Mouse (Mus musculus): ENCODE results near the gene Lce1a2.
A peak's percentile ranks its signal among the peaks of the same experiment; 100 is the strongest.

Gene Lce1a2

DNA sequence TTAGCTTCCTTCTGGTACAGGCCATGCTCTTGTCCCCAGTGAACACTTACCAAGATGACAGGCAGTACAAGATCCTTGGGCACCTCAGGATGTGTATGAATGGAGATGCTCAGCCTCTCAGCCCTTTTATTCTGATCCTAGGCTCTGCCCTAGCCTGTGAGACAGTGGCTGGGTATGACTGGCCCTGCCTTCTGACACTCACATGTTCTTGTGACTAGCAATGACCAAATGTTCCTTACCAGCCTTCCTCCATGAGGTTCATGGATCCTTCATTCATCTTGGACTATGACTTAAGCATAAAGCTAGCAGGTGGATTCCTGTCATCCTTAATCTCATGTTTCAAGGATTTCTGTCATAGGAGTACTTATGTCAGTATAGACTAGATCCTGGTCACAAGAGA, at the start of gene Lce1a2:
Gene Lce1a2 (minus strand): TSS at position 101 of the 400 bp plus-strand sequence.
- DNase-seq = no peak

DNA sequence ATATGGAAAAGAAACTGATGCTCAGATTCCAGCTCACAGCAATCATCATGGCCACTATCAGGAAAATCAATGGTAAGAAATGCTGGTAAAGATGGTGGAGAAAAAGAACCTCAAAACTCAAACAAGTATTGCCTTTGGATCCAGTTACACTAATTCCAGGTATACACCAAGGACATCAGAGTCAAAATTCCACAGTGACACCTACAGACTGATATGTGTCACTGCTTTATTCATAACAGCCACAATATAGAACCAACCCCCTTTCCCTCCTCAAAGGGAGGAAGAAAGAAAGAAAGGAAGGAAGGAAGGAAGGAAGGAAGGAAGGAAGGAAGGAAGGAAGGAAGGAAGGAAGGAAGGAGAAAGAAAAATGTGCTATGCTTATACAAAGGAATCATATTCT, 45.0 kb upstream of the Lce1a2 start:
- no peak for DNase-seq

DNA sequence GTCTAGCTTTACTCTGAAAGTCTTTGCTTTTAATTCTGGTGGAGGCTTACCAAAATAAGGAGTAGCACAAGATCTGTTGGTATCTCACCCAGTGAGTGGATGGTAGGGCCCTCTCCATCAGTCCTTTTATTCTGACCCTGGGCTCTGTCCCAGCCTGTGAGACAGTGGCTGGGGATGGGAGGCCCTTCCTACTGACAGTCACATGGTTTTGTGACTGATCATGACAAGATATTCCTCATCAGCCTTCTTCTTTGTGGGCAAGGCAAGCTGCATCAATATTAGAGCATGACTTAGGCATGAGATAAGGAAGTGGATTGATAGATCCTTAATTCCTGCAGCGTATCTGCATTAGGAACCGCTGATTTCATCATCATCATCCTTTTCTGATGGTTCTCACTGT, 38.9 kb upstream of the Lce1a2 start, which contains the start of gene Lce1e:
Gene Lce1e (minus strand): TSS at position 101 of the 400 bp plus-strand sequence.
- DNase-seq = no peak

DNA sequence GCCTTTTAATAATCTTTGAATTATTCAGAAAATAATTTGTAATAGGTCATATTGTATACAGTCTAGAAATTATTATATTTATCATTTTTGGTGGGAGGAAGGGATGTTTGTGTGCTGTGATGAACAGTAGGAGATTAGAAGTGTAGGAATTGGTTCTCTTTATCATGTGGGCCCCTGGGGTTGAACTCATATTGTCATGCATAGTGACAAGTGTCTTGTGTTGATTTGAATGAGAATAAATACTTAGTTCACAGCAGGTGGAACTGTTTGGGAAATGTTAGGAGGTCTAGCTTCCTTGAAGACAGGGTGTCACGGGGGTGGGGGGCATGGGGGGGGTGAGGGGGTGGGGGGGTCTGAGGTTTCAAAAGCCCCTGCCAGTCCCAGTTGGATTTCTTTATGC, 24.5 kb upstream of the Lce1a2 start:
- DNase-seq = no peak

DNA sequence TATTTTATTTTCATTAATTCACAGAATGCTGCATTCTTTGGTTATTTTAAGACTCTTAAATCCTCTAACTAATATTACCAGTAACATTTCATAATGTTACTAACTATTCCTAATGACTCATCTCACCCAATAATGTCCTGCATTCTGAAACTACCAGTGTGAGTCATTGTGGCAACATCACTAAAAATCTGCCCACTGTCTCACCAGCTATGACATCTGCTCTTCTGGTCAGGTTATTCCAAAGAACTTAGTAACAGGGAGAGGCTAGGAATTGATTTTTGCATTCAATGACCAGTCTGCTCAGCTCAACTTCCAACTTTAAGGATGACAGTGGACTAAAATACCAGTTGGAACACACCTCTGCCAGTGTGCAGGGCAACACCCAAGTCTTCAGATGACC, 21.6 kb upstream of the Lce1a2 start:
- no peak for DNase-seq

DNA sequence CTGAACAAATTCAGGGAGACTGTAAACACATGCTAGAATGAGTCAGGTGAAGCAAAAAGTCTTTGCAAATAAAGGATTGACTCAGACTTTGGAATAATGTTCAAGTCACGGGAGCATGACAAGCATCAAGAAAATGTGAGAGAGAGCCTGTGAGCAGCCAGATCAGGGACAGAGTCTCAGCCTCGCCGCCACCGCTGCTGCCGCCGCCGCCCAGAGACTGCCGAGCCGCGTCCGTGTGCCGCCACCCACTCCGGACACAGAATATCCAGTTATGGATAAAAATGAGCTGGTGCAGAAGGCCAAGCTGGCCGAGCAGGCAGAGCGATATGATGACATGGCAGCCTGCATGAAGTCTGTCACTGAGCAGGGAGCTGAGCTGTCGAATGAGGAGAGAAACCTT, 19.0 kb upstream of the Lce1a2 start:
- DNase-seq = peak; percentile 23 to 38

DNA sequence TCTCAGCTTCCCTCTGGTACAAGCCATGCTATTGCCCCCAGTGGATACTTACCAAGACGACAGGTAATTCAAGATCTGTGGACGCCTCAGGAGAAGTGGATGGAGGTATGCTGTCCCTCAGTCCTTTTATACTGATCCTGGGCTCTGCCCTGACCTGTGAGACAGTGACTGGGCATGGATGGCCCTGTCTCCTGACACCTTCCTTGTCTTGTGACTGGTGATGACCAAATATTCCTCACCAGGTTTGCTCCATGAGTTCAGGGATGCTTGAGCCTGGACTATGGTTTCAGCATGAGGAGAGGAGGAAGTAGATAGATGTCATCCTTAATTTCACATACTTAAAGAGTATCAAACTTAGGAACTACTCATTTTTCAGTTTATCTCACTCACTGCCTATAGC, 17.0 kb upstream of the Lce1a2 start, which contains the start of gene Lce1d:
Gene Lce1d (minus strand): TSS at position 101 of the 400 bp plus-strand sequence.
- no peak for DNase-seq

DNA sequence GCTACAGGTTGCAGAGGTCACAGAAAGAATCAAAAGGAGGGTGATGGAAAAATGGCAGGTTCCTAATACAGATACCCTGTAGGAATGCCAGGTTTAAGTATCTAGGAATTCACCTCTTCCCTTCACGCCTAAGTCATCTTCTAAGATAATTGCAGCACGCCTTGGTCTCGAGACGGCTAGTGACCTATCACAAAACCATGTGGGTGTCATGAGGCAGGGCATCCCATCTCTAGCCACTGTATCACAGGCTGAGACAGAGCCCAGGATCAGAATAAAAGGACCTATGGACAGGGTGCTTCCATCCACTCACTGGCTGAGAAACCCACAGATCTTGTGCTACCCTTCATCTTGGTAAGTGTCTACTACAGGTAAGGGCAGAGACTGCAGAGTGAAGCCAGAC, 8.8 kb upstream of the Lce1a2 start, which contains the start of gene Lce1c:
Gene Lce1c (plus strand): TSS at position 301 of the 400 bp plus-strand sequence.
- no peak for DNase-seq

DNA sequence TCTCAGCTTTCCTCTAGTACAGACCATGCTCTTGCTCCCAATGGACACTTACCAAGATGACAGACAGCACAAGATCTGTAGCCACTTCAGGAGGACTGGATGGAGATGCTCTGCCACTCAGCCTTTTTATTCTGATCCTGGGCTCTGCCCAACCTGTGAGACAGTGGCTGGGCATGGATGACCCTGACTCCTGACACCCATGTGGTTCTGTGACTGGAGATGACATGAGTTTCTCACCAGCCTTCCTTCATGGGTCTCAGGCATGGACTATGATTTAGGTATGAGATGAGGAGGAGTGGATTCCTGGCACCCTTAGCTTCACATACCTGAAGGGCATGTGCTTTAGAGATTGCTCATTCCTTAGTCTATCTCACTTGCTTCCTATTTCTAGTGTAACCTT, 13.3 kb downstream of the Lce1a2 start, which contains the start of gene Lce1b:
Gene Lce1b (minus strand): TSS at position 101 of the 400 bp plus-strand sequence.
- DNase-seq = no peak

DNA sequence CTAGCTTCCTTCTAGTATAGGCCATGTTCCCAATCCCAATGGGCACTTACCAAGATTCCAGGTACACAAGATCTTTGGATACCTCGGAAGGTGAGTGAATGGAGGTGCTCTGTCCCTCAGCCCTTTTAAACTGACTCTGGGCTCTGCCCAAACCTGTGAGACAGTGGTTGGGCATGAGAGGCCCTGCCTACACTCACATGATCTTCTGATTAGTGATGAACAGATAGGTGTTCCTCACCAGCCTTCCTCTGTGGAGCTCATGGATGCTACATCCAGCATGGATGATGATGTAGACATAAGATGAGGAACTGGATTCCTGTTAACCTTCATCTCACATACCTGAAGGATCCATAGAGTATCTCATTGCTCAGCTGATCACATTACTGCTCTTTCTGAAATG, 21.9 kb downstream of the Lce1a2 start, which contains the start of gene Lce1a1:
Gene Lce1a1 (minus strand): TSS at position 101 of the 400 bp plus-strand sequence.
- DNase-seq = no peak

DNA sequence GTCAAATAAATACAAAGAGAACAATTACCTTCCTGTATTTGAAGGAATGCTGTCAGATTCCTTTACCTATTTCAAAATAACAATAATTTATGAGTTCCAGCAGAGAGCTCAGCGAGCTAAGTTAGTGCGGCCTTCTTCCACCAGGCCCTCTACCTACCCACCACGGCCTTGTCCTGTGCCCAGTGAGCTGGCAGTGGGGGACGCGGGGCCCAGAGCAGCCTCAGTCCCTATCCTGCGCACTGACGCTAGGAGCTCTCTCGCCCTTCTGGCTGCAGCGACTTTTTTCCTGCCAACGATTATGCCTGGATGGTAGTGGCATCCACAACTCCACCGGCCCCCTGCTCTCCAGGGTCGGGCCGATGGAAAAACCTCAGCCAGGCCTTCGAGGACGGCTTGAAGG, 30.3 kb downstream of the Lce1a2 start:
- DNase-seq = no peak

DNA sequence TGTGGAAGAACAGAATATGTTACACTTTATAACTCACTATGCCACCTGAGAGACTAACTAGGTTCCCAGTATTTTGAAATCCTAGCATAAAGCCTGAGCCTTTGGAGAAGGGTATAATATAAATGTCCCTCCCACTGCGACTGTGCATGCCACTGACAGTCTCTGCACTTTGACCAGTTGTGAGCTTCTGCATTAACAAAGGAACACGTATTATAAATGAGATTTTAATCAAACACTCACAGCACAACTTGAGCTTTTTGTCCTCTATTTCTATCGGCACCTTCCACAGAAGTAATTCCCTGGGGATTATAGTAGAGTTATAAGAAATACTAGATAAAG, 31.5 kb downstream of the Lce1a2 start:
- no peak for DNase-seq

DNA sequence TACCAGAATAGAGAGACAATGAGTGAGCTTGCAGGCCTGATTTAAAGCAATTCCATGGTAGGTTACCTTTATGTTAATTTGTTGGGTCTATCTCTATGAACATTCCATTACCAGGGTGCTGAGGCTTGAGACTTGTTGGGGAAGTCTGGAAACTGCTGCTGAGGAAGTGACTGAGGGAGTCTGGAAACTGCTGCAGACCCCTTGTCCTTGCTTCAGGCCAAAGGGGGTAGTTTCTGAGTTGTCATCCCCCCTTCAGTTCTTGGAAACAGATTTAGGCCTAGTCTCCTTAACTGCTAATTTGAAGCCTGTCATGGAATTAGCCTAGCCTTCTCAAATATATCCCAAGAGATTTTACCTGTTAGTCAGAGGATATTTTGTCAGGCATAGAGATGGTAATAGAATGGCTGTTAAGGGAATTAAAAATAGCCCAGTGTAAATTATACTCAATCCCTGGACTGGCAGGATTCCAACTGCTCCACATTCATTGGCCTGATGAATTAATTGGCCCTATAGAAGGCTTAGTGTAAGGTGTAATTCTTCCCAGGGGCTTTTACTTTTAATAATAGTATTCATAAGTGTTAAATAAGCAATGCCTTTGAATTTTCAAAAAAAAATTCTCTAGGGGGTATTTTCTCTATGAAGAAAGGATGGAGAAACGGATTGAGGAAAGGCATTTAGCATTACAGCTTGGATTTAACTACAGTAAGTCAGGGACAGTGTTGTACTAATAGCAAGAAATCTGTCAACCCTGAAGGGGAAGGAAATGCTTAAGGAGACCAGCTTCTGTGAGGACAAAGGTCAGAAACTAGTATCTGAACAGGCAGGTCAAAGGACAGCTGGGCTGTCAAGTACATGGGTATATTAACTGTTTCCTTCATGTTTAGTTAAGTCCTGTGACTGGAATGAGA, 32.1 kb downstream of the Lce1a2 start:
- no peak for DNase-seq

DNA sequence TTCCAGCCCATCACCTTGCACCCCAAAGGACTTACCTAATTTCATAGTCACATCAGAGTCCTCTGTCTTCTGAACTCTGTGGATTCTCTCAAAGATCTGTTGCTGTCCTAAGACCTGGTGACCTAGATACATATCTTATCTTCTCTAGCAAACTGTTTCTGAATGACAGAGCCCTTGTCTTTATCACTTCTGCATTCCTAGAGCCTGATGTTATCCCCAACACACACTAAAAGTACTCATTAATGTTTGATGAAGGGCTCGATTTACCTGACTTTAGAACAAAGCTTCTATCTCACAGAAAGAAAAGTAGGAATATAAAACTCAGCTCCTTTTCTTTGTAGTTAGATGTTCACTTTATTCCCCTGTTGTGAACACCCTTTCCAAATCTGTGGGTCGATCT, 48.6 kb downstream of the Lce1a2 start, which contains the start of gene Lce6a:
Gene Lce6a (minus strand): TSS at position 101 of the 400 bp plus-strand sequence.
- no peak for DNase-seq

Data from cerebellum, adult 18-20 months (tissue).